10 mouse cellular contexts compared by ENCODE assay signal in the genomic region with DNA sequence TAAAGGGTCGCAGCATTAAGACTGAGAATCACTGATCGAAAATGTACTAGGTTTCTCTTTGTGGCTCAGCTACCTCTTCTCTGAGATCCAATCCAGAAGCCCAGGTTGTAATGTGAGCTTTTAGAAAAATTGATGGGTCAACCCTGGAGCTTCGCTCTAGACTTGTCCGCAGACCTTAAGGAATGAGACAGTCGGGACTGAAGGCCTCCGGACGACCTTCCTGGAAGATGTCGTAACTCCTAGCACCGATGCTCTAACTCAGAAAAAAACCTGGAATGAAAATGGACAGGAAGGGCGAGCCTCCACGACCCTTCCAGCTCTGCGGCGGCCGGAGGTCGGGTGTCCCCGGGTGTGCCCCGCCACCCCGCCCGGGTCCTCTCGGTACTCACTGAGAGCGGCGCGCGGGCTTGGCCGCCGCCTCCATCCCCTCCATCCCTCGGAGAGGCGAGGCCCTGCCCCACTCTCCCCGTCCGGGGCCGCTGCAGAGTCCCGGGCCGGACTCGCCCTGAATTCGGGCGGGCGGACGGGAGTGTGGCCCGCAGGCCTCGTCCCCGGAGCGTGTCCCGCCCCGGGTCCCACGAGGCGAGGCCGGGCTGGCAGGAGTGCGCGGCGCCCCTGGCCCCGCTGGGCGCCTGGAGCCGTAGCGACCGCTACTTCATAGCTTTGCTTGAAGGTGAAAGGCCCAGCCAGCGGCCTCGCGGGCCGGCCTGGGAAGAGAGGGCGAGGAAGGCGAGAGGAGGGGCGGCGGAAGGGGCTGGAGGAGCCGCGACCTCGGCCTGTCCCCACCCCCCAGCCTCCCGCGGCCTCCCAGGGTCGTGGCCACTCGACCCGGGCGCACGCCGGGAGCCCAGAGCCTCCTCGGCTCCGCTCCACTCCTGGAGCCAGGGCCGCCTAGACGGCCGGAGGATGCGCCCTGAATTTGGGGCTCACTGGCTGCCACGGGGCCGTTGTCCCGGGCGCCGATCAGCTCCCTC. TPM values are rescaled to one million over a fixed set of nuclear protein-coding genes. Genes with fewer than 3 reads are reported as not detected.
DNase-seq lines count a peak whose midpoint lies in the region; ATAC-seq and TF ChIP-seq lines count a peak whose summit lies in the region.
"Had no signal": no experiment of that assay in that cellular context is flagged by ENCODE, and none has a peak within 500 bp of the region (broad histone marks: within the 10 kb centered on the region; RNA-seq: fewer than 3 reads in every experiment).

A gene (minus strand): TSS at position 648 of the 974 bp plus-strand sequence.

- intact Hi-C loops in left cerebral cortex, adult 2 months (cut with DNase I), result no loop called here

- H3K4me2 ChIP-seq in intestine, postnatal 0 days (replicated peaks; ENCODE audit: low read depth), result peak within 1 kb of the TSS; percentile 75
- H3K4me2 ChIP-seq in neural tube, embryonic 15.5 days, result peak within 1 kb of the TSS; percentile 78

- peak within 1 kb of the TSS; percentile 56 for H3K9ac ChIP-seq in intestine, postnatal 0 days (ENCODE audit: low read depth, low read length)
- peak within 1 kb of the TSS; percentile 53 for H3K9ac ChIP-seq in neural tube, embryonic 15.5 days (replicated peaks)

- 2% methylated on average over 82 of the region's 85 CpGs for WGBS in intestine, postnatal 0 days
- 3% methylated on average over 82 of the region's 85 CpGs for WGBS in lung, adult 2 months
- 2% methylated on average over 66 of the region's 85 CpGs for WGBS in neural tube, embryonic 15.5 days

- no peak for TF ChIP-seq CTCF in left cerebral cortex, adult 2 months (IDR thresholded peaks at IDR 0.05)
- TF ChIP-seq CTCF in intestine, postnatal 0 days (IDR thresholded peaks at IDR 0.05; ENCODE audit: low read depth), result 0 out of 2 replicates have a peak, but pooled peaks have one; percentile 7
- TF ChIP-seq CTCF in lung, adult 2 months (IDR thresholded peaks at IDR 0.05; ENCODE audit: insufficient read depth, low read length), result no peak

- H3K27me3 ChIP-seq in intestine, postnatal 0 days (replicated peaks; ENCODE audit: control insufficient read depth, insufficient read depth, low read length), result peaks cover 24% of the 10 kb centered on the region
- H3K27me3 ChIP-seq in neural tube, embryonic 15.5 days (replicated peaks), result peaks cover 7% of the 10 kb centered on the region

- DNase-seq in left cerebral cortex, adult 2 months (ENCODE audit: extremely low spot score in 1 of 2, low spot score in 2 of 2), result no peak
- no peak for DNase-seq in left cerebral cortex, adult 11 months (ENCODE audit: low spot score)
- DNase-seq in embryo, embryonic 11.5 days (ENCODE audit: low read depth, low spot score), result peak; percentile 36
- peak; percentile 97 for DNase-seq in heart, adult 11 months
- DNase-seq in lung, adult 2 months, result peak; percentile 37
- DNase-seq in spleen, adult 12 weeks (ENCODE audit: low spot score), result no peak

- ATAC-seq in intestine, postnatal 0 days, result peak; percentile 59
- ATAC-seq in neural tube, embryonic 15.5 days (ENCODE audit: low FRiP score), result peak; percentile 53; the same call in 1 of the 2 replicates

- H3K27ac ChIP-seq in left cerebral cortex, adult 2 months, result peak within 1 kb of the TSS; percentile 73
- peak within 1 kb of the TSS; percentile 70 for H3K27ac ChIP-seq in intestine, postnatal 0 days (ENCODE audit: low read depth, low read length)
- peak within 1 kb of the TSS; percentile 39; the same call in 1 of the 2 replicates for H3K27ac ChIP-seq in neural tube, embryonic 15.5 days (replicated peaks)
- H3K27ac ChIP-seq: macrophage had no signal

- no peaks in the 10 kb centered on the region for H3K9me3 ChIP-seq in intestine, postnatal 0 days (ENCODE audit: control insufficient read depth)
- H3K9me3 ChIP-seq in neural tube, embryonic 15.5 days (replicated peaks), result no peaks in the 10 kb centered on the region

- no peak for TF ChIP-seq POLR2A in lung, adult 2 months (IDR thresholded peaks at IDR 0.05; ENCODE audit: borderline replicate concordance, extremely low read depth, low read depth, low read length)

- no peaks in the 10 kb centered on the region for H3K36me3 ChIP-seq in intestine, postnatal 0 days (ENCODE audit: control insufficient read depth, insufficient read depth)
- H3K36me3 ChIP-seq in neural tube, embryonic 15.5 days, result no peaks in the 10 kb centered on the region
- H3K36me3 ChIP-seq: G1E had no signal

- H3K4me3 ChIP-seq in left cerebral cortex, adult 2 months, result peak within 1 kb of the TSS; percentile 49
- H3K4me3 ChIP-seq in intestine, postnatal 0 days (ENCODE audit: low read depth, low read length), result peak within 1 kb of the TSS; percentile 51
- H3K4me3 ChIP-seq in lung, adult 2 months (replicated peaks; ENCODE audit: extremely low read depth, low read depth, low read length), result peak within 1 kb of the TSS; percentile 35
- peak within 1 kb of the TSS; percentile 48 for H3K4me3 ChIP-seq in neural tube, embryonic 15.5 days (replicated peaks)

- no peaks in the 10 kb centered on the region for H3K4me1 ChIP-seq in intestine, postnatal 0 days (replicated peaks; ENCODE audit: control insufficient read depth, insufficient read depth, low read length)
- H3K4me1 ChIP-seq in lung, adult 2 months (ENCODE audit: control insufficient read depth, insufficient read depth, low read length), result no peaks in the 10 kb centered on the region
- peaks cover 19% of the 10 kb centered on the region for H3K4me1 ChIP-seq in neural tube, embryonic 15.5 days

RNA-seq across cellular contexts. Expression of the gene that starts here (rescaled TPM):
- total RNA-seq in left cerebral cortex, adult 2 months (2021), result 10 to 100 TPM in 1 of 2 experiments, 1 to 10 TPM in 1; 9.9 to 14.7 TPM
- polyA plus RNA-seq in intestine, postnatal 0 days (2015; fragmentation: Nextera tagmentation; extraction: Ambion mirVana), result 1.0 and 1.3 TPM in 2 replicates
- polyA plus RNA-seq in lung, adult 2 months (2012; rRNA removed), result 9.3 and 9.9 TPM in 2 replicates
- polyA plus RNA-seq in neural tube, embryonic 15.5 days (2015; fragmentation: Nextera tagmentation; extraction: Ambion mirVana), result 3.0 and 4.1 TPM in 2 replicates
- polyA plus RNA-seq: macrophage had no signal

Comparison
In these comparisons a context has a peak if more than half of its experiments do, and no peak if none do; other contexts are left out.
1. DNase-seq: peak in embryo, embryonic 11.5 days (single experiment), heart, adult 11 months (single experiment) and lung, adult 2 months (single experiment); none in left cerebral cortex, adult 2 months (0 of 2), left cerebral cortex, adult 11 months (single experiment) and spleen, adult 12 weeks (single experiment).
2. Peak in every context shown above with its lines, with median percentiles within 50 percentile points of each other: H3K27ac ChIP-seq and H3K4me3 ChIP-seq.